Mouse (Mus musculus): ENCODE results near the gene Hoxd8.

DNA sequence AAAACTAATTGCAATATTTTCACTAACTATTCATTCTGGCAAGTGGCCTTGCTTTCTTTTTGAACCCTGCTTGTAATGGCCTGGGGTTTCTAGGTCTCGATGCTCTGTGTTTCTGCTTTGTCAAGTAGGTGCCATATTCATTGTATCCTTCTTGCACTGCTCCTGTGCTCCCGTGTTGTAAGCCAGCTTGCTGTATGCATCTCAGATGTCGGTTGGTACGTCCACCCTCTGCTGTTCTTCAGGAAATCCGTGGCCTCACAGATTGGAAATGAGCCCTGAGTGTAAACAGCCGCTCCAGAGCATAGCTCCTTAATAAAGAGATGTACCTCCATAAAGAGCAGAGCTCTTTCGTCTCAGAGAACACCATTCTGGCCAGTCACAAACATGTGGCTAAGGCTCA lies 3.2 kb downstream of the Hoxd8 start:
- TF ChIP-seq CTCF (IDR thresholded peaks at IDR 0.05; ENCODE audit: control insufficient read depth, insufficient read depth, low read length) (no peak), POLR2A (IDR thresholded peaks at IDR 0.05; ENCODE audit: borderline replicate concordance, control insufficient read depth, low read depth, low read length) (no peak)

Data from bone marrow, adult 2 months (tissue).